Mouse (Mus musculus): ENCODE data around the gene Cct5.

GRCm38 (mm10) chr15:31632478-31632877 lies 30.9 kb upstream of the Cct5 start:
- no peak for TF ChIP-seq MAFK (IDR thresholded peaks at IDR 0.05; ENCODE audit: insufficient read depth, low read depth, low read length)
- TF ChIP-seq HCFC1 (IDR thresholded peaks at IDR 0.05; ENCODE audit: borderline replicate concordance, insufficient read depth, low read length) = no peak
- no peak for TF ChIP-seq ZC3H11A (IDR thresholded peaks at IDR 0.05; ENCODE audit: borderline replicate concordance, low read depth, low read length)

Data from ES-E14 (cell line).